Mouse (Mus musculus) frontal cortex, postnatal 25 days (tissue): ENCODE results near the gene Prpsap1.

Experiments used
- DNase-seq, 2 experiments: peaks; one replicate each; pipeline ENCODE4 v3.0.0; 2022; ENCODE audit warnings: low spot score in 2 of 2

Prpsap1 gene

GRCm38 (mm10) chr11:116443935-116444334 lies 50.1 kb downstream of the Prpsap1 start:
- no peak for DNase-seq

- no peak for DNase-seq
Observed at GRCm38 (mm10) chr11:116443311-116443710, 50.7 kb downstream of the Prpsap1 start.

GRCm38 (mm10) chr11:116442867-116443177 lies 51.2 kb downstream of the Prpsap1 start:
- DNase-seq: no peak

- no peak for DNase-seq
Observed at GRCm38 (mm10) chr11:116442129-116442866, 51.7 kb downstream of the Prpsap1 start.

GRCm38 (mm10) chr11:116440408-116441068 lies 53.5 kb downstream of the Prpsap1 start:
- no peak for DNase-seq

- DNase-seq: no peak
Observed at GRCm38 (mm10) chr11:116439269-116440240, 54.4 kb downstream of the Prpsap1 start.

- DNase-seq: no peak
Observed at GRCm38 (mm10) chr11:116437541-116437940, 56.5 kb downstream of the Prpsap1 start.

- no peak for DNase-seq
Observed at GRCm38 (mm10) chr11:116436725-116437331, 57.2 kb downstream of the Prpsap1 start.

GRCm38 (mm10) chr11:116435992-116436724 lies 57.8 kb downstream of the Prpsap1 start:
- no peak for DNase-seq

GRCm38 (mm10) chr11:116434967-116435752 lies 58.8 kb downstream of the Prpsap1 start:
- DNase-seq: no peak

GRCm38 (mm10) chr11:116434287-116434966 lies 59.6 kb downstream of the Prpsap1 start:
- peak in 1 of 2 experiments; percentile 46 for DNase-seq

GRCm38 (mm10) chr11:116433356-116434286 lies 60.4 kb downstream of the Prpsap1 start, which contains the start of gene Ubald2:
TSS of gene Ubald2 (plus strand) at chr11:116434094.
- peak; percentile 93 to 97 for DNase-seq

GRCm38 (mm10) chr11:116432593-116433355 lies 61.2 kb downstream of the Prpsap1 start:
- DNase-seq: no peak

GRCm38 (mm10) chr11:116432127-116432526 lies 61.9 kb downstream of the Prpsap1 start:
- DNase-seq: no peak

- DNase-seq: no peak
Observed at GRCm38 (mm10) chr11:116431428-116432077, 62.4 kb downstream of the Prpsap1 start.

- DNase-seq: no peak
Observed at GRCm38 (mm10) chr11:116430723-116431427, 63.1 kb downstream of the Prpsap1 start.
